Mouse (Mus musculus): Measurements from ENCODE around the gene Nab2.
"Not testable (repeated sequence)": the region's sequence is repeated elsewhere in the genome, so short reads cannot be mapped to it uniquely, and the experiment has no call there.

Nab2 gene

DNA sequence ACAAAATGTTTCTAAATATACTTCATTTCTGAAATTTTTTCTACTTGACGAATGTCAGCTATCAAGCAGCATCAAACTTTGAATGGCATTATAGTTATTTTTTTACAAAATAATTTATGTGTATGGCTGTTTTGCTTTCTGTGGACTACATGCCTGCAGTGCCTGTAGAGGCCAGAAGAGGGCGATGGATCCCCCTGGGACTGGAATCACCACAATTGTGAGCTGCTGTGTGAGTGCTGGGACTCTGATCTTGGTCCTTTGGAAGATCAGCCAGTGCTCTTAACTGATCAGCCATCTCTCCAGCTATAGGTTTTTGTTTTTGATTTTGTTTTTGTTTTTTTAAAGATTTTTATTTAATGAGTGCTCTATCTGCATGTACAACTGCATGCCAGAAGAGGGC, 2.9 kb upstream of the Nab2 start:
- peak; percentile 81 for DNase-seq (ENCODE audit: low read depth)

DNA sequence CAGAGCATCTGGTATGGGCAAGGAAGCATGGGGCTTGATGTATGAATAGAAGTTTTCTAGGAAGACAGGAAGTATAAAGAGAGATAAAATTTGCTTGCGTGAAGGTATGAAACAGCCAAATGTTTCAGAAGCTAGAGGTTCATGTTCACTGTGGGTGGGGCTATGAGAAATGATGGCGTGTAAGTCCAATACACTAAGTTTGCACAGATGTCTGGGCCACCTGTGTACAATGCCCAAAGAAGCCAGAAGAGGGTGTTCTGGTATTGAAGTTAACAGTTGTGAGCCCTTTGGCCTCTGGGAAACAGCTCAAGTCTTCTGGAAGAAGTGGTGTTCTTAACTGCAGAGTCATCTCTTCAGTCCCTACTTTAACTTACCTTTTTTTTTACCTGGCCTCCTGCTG, 1.8 kb upstream of the Nab2 start:
- DNase-seq (ENCODE audit: low read depth) = peak; percentile 50

DNA sequence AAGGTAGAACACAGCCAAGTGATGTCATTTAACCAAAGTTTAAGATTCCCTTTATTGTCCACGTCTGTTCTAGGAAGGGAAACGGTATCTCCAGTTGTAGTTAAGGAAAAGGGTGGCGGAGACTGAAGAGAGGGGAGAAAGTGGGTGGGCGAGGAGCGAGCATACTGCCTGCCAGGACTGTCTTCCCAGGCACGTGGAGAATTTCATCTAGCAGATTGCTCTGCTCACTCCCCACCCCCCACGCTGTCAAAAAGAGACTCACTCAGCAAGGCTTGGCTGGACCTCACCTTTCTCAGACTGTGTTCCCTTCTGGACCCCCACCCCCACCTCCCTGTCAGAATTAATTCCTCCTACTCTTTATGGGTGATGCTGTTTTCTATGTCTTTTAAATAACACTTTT, 802 bp upstream of the Nab2 start:
- DNase-seq (ENCODE audit: low read depth) = no peak

DNA sequence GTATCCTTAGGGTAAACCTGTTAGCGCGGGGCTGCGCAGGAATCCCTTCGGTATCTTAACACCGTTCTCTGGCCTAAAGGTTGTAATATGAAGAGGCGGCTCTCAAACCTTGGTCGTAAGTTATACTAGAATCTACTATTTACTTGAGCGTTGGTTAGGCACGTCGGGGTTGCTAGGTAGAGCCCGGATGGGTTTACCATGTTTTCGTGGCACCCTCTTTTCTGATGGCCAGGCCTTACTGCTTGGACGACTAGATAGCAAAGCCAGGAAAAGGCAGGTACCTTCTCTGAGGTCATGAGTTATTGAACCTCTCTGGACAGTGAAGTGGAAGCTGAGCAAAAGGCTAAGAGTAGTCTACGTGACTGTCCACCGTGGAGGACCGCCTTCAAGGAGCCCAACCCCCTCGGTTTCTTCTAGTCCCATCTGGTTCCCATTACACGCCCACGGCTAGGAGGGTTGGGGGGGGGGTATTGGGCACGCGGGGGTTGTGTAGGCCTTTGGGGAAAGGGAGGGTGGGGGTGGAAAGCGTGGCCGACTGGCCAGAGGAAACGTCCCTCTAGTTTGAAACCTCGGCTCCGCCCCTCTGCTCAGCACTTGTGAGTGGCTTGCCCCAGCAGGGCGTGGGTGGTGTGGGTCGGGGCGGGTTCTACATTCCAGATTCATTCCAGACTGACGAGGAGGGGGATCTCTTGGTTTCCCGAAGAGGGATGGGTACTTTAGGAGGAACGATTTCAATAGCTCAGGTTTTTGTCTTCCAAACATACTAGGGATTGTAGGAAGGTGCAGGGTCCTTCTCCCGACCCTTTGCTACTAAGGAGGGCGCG, 887 bp downstream of the Nab2 start:
- DNase-seq (ENCODE audit: low read depth) = peak; percentile 85

DNA sequence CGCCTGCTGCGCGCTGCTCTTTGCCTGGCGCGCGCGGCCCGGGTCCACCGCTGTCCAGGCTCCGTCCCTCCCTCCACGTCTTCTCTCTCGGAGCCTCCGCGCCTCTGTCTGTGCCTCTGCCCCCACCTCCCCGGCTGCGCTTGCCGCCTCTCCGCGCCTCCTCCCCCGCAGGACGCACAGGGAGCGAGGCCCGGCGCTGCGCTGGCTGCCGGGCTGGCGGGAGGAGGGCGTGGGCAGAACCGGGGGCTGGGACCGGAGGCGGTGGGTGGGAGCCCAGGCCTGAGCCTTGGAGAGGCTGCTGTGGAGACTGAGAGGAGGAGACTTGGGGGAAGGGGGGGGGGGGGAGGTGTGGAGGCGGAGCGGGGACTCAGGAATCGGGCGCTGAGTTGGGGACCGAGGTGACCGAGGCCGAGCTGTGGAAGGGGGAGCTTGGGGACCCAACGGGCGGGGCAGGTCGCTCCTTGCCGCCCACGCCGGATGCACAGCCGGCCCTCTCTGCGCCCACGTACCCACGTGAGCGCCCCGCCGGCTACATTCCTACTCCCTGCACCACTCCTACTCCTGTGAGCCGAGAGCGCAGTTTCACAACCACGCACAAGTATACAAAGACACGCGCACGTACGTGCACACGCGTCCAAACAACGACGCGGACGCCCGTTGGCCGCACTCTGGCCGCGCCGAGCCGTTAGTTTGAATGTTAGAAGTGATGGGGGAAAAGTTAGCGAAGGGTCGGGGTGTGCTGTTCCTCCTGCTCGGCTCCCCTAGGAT, 1.7 kb downstream of the Nab2 start, which contains the start of gene Nemp1:
Gene Nemp1 (plus strand): TSS at position 401 of the 768 bp plus-strand sequence.
- peak; percentile 82 for DNase-seq (ENCODE audit: low read depth)

DNA sequence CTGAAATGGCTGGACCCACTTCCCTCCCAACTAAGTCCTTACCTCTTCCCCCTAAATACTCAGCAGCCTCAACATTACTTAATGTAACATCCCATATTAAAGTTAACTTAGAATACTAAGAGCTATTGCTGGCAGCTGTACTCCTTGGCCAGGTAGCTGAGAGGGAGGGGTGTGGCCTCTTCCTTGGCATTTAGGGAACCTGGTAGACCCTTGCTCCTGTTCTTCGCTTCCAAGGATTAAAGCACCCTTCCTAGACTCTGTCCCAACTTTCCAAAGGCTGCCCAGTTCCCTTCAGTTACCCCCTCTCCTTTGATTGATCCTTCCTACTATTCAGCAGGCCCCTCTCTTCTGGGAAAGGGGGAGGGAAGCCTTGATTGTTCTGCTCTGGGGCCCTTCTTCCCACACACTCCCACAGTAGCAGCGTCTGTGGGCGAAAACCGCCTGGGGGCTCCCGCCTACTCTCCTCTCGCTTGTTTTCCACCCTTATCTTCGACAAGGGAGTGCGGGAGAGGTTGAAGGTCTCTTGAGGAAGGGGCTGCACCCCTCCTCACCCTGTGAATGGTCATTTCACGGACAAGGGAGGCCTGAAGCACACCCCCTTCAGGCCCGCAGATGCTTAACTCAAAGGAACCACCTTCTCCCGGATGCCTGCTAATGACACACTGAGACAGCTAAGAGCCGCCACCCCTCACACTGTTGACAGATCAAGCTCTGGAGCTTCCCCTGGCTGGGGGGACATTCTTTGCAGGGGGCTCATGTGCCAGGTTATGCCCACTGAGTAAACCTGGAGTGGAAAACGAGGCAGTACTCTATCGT, 2.8 kb downstream of the Nab2 start:
- DNase-seq (ENCODE audit: low read depth) = peak; percentile 65

DNA sequence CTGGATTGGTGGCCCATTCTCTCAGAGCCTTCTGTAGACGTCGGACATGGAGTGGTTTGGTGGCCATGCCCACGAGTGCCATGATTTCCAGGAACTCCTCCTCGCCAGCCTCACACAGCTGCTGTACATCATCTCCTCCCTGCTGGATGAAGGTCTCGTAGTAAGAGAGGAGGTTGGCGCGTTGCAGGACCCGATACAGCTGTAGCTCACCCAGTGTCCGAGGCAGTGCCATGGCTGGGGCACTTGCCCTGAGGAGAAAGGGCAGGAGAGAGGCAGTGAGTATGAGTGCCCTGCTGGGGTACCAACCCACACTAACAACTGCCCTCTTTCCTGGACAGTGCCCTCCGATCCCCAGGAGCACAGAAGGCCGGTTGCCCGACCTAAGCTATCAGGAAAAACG, 3.5 kb downstream of the Nab2 start:
- DNase-seq (ENCODE audit: low read depth) = no peak

DNA sequence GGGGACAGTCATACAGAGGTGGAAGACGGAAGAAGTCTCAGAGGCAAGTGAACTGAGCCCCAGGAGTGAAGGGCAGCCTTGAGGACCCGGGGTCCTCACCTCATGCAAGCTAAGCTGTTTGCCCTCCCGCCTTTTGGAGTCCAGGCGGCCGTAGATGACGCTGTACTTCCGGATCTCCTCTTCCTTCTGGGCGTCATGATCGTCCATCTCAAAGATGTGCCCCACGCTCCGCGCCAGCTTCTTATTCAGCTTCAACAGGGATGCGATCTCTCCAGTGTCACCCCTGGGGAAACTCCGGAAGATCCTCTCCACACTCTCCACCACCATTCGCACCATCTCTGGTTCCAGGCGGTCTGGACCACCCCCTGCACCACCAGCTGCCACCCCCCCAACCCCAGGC, 4.2 kb downstream of the Nab2 start:
- no peak for DNase-seq (ENCODE audit: low read depth)

DNA sequence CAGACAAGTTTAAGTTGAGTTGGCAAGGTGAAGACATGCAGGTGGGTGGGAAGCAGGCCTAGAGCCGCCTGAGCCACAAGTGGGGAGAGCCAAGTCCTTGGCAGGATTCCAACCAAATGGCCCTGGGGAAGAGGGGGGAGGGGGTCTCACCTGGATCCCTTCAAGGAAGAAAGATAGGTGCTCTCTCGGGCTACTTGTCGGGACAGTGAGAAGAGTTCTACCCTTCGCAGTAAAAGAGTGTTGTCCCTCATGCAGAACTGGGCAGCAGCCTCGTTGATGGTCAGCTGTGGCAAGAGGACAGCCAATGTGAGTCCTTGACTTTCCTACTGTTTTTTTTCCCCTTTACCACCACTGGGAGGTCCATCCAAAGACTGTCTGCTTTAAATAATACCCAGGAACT, 4.8 kb downstream of the Nab2 start:
- no peak for DNase-seq (ENCODE audit: low read depth)

DNA sequence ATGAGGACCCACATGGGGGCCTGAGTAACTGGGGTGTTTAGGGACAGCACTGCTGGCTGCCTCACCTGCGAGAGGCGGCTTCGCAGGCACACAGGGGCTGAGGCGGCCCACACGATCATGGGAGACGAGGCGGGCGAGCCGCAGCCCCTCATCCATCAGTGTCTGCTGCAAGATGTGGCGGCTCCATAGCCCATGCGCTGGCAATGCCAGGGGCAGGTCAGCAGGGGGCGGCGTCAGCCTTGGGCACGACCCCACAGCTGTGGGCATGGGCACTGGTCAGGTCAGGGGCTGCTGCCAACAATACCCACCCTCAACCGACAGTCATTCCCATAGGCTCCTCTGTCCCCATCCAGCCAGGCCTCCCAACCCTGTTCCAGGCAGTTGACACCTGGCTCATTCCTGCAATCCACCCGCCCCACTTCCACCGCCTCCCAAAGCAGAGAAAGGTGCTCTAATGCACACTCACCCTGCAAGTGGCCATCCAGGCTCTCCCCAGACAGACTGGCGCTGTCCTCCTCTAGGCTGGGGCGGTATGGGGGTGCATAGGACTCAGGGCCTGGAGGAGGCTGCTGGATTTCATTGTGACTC, 5.6 kb downstream of the Nab2 start:
- peak; percentile 57 for DNase-seq (ENCODE audit: low read depth)

DNA sequence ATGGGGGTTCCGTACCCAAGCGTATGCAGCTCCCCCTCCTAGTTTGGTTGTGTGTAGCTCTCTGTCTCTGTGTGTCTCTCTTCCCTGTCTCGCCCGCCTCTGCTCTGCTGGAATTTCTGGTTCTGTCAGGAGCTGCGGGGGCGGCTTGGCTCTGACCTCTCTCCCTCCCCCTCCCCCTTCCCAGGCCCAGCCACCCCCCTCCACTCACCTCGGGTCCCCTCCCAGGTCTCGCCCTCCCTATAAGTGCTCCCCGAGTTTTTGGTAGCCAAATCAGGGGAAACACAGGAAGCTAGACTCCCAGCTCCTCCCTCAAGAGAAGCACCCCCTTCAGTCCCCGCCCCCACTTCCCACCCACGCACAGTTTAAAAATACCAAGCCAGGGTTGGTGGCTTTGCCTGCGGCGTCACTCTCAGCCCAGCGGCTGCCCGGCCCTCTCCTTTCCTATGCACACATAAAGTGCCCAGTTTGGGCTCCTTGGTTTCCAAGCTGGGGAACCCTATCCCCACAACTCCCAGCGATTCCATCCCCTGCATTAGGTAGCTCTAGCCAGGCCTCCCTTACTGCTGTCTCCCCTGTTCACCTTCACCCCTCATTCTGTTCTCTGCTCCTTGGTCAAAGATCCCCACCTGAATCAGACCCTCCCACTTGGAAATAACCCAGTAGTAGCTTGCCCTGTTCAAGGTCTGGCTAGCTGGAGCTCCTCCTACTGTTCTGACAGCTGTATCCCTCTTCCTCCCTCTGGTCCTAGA, 6.3 kb downstream of the Nab2 start:
- DNase-seq (ENCODE audit: low read depth) = peak; percentile 85

DNA sequence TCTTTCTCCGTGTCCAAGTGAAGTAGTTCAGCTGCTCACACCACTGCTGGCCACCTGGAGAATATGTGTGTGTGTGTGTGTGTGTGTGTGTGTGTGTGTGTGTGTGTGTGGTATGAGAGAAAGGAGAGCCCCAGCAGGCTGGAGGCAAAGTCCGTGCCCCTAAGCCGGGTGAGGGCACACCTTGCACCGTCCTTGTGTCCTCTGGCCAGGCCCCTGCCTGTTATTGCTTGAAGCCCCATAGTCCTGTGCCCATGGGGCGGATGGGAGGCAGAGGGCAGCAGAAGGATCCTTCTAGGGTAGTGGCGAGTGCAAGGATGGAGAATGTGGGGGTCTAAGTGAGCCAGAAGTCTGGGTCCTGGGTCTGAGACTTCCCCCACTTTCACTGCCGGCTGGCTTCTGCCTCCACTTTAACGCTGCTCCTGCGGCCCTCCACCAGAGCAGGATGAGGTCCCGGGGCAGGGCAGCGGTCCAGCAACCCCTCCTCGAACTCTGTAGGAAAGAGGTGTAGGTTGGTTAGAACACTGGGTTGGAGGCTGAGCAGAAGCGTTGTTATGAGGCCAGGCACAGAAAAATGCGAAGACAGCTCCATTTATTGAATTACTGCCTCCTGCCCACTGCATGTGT, 7.0 kb downstream of the Nab2 start:
- DNase-seq (ENCODE audit: low read depth) = no peak

DNA sequence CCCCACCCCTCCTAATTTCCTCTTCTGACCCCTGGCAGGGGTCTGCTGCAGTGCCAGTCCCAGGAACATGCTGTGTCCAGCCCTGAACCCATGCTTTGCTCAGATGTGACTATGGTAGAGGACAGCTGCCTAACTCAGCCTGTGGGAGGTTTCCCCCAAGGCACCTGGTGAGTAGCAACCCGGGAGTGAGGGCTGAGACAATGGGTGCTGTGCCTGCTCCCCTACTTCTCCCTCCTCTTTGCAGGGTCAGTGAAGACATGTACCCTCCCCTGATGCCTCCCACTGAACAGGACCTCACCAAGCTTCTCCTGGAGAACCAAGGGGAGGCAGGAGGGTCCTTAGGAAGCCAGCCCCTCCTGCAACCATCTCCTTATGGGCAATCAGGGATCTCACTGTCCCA, 8.8 kb downstream of the Nab2 start:
- DNase-seq (ENCODE audit: low read depth) = no peak

DNA sequence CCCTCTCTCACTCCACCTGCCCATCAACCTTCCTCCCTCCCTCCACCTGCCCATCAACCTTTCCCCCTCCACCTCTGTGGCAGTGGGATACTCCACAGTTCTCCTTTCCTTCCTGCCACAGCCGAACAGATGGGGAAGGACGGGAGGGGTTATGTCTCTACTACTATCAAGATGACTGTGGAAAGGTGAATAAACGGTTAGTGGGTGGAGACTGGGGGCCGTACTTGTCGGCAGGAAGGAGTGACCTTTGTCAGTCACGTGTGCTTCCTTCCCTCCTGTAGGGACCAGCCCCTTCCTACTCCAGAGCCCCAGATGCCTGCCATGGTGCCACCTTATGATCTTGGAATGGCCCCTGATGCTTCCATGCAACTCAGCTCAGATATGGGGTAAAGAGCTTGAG, 10.3 kb downstream of the Nab2 start:
- DNase-seq (ENCODE audit: low read depth) = no peak

DNA sequence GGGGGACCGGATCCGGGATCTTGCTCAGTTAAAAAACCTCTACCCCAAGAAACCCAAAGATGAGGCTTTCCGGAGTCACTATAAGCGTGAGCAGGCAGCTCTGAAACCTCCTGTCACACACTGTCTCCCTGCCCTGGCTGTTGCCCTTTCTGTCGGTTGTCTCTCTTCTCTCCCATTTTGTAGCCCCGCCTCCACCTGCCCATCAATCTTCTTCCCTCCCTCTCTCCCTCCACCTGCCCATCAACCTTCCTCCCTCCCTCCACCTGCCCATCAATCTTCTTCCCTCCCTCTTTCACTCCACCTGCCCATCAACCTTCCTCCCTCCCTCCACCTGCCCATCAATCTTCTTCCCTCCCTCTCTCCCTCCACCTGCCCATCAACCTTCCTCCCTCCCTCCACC, 10.8 kb downstream of the Nab2 start:
- DNase-seq (ENCODE audit: low read depth) = not testable (repeated sequence)

DNA sequence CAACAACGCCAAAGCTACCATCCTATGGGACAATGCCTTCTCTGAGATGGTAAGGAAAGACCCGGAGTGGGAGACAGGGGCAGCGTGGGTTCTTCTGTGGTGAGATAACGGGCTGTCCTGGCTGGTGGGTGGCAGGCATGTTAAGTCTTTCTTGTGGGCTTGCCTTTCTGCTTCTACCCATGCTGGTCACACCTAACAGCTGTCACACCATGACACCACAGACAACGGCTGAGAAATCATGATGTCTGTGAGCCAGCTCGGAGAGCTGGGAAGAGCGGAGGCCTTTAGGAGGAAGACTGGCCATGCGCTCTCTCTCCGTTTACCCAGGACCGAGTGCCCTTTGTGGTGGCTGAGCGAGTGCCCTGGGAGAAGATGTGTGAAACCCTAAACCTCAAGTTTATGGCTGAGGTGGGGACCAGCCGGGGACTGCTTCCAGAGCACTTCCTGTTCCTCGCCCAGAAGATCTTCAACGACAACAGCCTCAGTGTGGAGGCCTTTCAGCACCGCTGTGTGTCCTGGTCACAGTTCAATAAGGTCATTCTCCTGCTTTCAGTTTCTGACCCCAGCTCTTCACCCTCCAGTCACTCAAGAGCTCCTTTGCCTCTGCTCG, 13.3 kb downstream of the Nab2 start:
- no peak for DNase-seq (ENCODE audit: low read depth)

DNA sequence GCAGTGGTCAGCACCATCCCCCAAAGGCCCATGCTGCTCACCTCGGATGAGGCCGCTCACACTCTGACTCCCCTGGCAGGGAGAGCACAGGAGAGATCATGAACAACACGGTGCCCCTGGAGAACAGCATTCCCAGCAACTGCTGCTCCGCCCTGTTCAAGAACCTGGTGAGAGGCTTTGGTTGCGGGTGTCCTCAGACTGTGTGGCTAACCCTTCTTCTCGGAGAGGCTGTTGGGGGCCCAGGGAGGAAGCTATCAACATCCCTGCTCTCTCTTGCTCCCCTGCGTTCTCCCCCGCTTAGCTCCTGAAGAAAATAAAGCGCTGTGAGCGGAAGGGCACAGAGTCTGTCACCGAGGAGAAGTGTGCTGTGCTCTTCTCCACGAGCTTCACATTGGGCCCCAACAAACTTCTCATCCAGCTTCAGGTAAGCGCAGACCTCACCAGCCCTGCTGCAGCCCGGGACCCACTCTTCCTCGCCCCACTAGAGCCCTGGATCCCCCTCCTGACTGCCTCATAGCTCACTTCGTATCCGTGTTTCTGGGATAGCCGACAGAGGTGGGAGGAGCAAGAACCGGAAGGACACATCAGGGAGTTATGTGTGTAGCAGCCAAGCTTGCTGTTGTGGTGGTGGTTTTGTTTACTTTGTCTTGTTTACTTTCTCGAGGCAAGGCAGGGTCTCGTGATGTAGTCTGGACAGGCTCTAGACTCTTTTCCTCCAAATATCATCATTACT, 15.3 kb downstream of the Nab2 start:
- no peak for DNase-seq (ENCODE audit: low read depth)

DNA sequence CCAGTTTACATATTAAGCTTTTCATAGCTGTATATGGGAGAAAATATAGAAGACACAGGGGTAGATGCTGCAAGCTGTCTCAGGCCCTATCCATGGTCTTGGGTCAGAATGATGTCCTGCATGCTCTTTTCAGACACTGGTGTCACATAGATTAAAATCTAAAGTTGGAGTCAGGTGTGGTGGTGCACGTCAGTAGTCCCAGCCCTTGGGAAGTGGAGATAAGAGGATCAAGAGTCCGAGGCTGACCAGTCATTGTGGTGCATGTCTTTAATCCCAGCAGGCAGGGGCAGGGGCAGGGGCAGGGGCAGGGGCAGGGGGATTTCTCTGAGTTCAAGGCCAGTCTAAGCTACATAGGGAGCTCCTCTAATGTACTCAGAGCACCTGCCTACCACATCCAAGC, 22.6 kb downstream of the Nab2 start:
- no peak for DNase-seq (ENCODE audit: low read depth)

DNA sequence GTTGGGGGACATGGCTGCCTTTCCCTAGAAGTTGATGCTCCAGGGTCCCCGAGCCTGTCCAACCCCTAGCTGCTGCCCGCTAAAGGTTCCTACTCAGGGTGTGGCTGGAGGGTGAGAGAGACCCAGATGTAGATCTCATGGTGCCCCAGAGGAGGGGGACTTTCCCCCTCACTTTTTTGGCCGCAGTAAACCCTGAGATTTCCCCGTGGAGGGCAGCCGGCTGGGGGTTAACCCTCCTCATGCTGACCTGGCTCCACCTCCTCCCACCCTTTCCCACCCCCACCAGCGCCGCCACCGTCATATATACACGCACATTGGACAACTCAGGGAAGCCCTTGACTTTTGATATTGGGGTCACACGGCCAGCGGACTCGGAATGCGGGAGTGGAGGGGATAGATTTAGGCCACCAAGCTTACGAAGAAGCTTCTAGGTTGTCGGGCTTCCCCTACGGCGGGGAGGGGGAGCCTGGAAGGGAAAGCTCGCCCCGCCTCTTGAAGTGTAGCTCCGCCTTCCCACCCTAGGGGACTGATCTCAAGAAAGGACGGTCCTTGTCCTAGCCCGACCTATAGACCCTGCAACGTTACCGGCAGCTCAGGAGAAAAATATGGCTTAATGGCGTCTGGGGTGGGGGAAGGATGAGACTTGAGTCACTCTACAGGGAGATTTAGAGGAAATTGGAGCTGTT, 24.7 kb downstream of the Nab2 start:
- DNase-seq (ENCODE audit: low read depth) = peak; percentile 87
